Mouse (Mus musculus): ENCODE measurements around the gene Plekha6.

Gene Plekha6

GRCm38 (mm10) chr1:133245690-133246619 lies 81.9 kb downstream of the Plekha6 start:
- DNase-seq (ENCODE audit: low spot score), result no peak

GRCm38 (mm10) chr1:133247189-133247588 lies 83.2 kb downstream of the Plekha6 start:
- DNase-seq (ENCODE audit: low spot score), result no peak

- DNase-seq (ENCODE audit: low spot score), result no peak
Measured at GRCm38 (mm10) chr1:133250761-133251160, 86.8 kb downstream of the Plekha6 start.

- peak; percentile 61 for DNase-seq (ENCODE audit: low spot score)
Measured at GRCm38 (mm10) chr1:133251625-133252034, 87.6 kb downstream of the Plekha6 start.

GRCm38 (mm10) chr1:133252251-133252650 lies 88.2 kb downstream of the Plekha6 start:
- DNase-seq (ENCODE audit: low spot score), result no peak

GRCm38 (mm10) chr1:133252801-133253531 lies 89.0 kb downstream of the Plekha6 start:
- no peak for DNase-seq (ENCODE audit: low spot score)

- DNase-seq (ENCODE audit: low spot score), result peak; percentile 35
Measured at GRCm38 (mm10) chr1:133253532-133253866, 89.5 kb downstream of the Plekha6 start.

- DNase-seq (ENCODE audit: low spot score), result no peak
Measured at GRCm38 (mm10) chr1:133254226-133254625, 90.2 kb downstream of the Plekha6 start.

- no peak for DNase-seq (ENCODE audit: low spot score)
Measured at GRCm38 (mm10) chr1:133254856-133255764, 91.1 kb downstream of the Plekha6 start.

GRCm38 (mm10) chr1:133255776-133256175 lies 91.8 kb downstream of the Plekha6 start:
- no peak for DNase-seq (ENCODE audit: low spot score)

GRCm38 (mm10) chr1:133256347-133256746 lies 92.3 kb downstream of the Plekha6 start:
- DNase-seq (ENCODE audit: low spot score), result no peak

- DNase-seq (ENCODE audit: low spot score), result no peak
Measured at GRCm38 (mm10) chr1:133258694-133259093, 94.7 kb downstream of the Plekha6 start.

GRCm38 (mm10) chr1:133262628-133263027 lies 98.6 kb downstream of the Plekha6 start:
- DNase-seq (ENCODE audit: low spot score), result no peak

GRCm38 (mm10) chr1:133263134-133263533 lies 99.1 kb downstream of the Plekha6 start:
- DNase-seq (ENCODE audit: low spot score), result no peak

GRCm38 (mm10) chr1:133264367-133264766 lies 100.4 kb downstream of the Plekha6 start:
- DNase-seq (ENCODE audit: low spot score), result peak; percentile 48

- DNase-seq (ENCODE audit: low spot score), result no peak
Measured at GRCm38 (mm10) chr1:133265114-133265766, 101.2 kb downstream of the Plekha6 start.

GRCm38 (mm10) chr1:133267094-133267493 lies 103.1 kb downstream of the Plekha6 start:
- no peak for DNase-seq (ENCODE audit: low spot score)

- no peak for DNase-seq (ENCODE audit: low spot score)
Measured at GRCm38 (mm10) chr1:133267813-133268492, 103.9 kb downstream of the Plekha6 start.

GRCm38 (mm10) chr1:133268503-133268902 lies 104.5 kb downstream of the Plekha6 start:
- DNase-seq (ENCODE audit: low spot score), result no peak

- no peak for DNase-seq (ENCODE audit: low spot score)
Measured at GRCm38 (mm10) chr1:133270336-133270735, 106.3 kb downstream of the Plekha6 start.

GRCm38 (mm10) chr1:133274163-133274562 lies 110.2 kb downstream of the Plekha6 start:
- DNase-seq (ENCODE audit: low spot score), result no peak
